Mouse (Mus musculus): ENCODE results near the gene Sdk1. TPM values are rescaled to one million over a fixed set of nuclear protein-coding genes. Genes with fewer than 3 reads are reported as not detected.

Gene Sdk1
- polyA plus RNA-seq, 1 experiment from 2014 or later: 1.0 TPM

DNA sequence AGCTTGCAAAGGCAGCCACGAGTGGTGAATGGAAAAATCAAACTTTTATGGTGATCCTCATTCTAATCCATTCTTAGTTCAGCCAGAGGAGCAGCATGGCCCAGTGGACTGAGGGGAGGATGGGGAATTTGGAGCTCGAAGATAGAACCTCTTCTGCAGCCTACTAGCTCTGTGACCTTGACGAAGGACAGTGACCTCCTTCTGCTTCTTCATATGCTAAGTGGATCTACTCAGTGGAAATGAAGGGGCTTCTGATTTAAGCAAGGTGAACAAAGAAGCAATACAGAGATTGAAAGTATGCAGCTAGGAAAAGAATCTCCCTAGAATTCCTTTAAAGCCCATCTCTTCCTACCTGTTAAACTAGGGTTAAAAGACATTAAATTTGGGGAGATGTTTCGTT, 152.6 kb downstream of the Sdk1 start:
- H3K27me3 ChIP-seq (ENCODE audit: insufficient read depth, low read length): no peaks in the 10 kb centered on the region
- no peak overlapping the region for H3K4me2 ChIP-seq
- H3K27ac ChIP-seq (ENCODE audit: low read depth): no peak overlapping the region
- no peaks in the 10 kb centered on the region for H3K4me1 ChIP-seq (ENCODE audit: insufficient read depth)
- TF ChIP-seq CTCF (IDR thresholded peaks at IDR 0.05; ENCODE audit: low read depth): no peak
- H3K9ac ChIP-seq: no peak overlapping the region
- H3K4me3 ChIP-seq (ENCODE audit: low read depth, low read length): no peak overlapping the region
- no peak for DNase-seq
- no peaks in the 10 kb centered on the region for H3K36me3 ChIP-seq (ENCODE audit: insufficient read depth)
- WGBS: 76% methylated on average over 4 of the region's 4 CpGs
- H3K9me3 ChIP-seq (ENCODE audit: low read depth, low read length): no peaks in the 10 kb centered on the region
- no peak for ATAC-seq (ENCODE audit: insufficient read depth)

DNA sequence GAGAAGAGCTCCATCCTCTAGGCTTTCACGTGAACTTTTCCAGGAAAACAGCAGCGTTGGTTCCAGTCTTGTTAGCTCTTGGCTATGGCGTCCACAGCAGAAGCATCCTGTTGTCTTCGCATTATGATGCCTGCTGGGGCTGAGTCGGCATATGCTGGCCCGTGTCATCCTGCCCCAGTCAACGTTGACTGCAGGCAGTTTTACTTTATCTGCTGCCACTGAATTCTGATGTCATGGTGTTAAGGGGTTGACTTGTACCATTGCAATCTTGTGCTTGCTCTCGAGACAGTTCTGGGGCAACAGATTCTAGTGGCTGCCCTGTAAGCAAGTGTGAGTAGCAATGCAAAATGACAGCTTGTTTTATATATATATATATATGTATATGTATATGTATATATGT, 153.3 kb downstream of the Sdk1 start:
- no peak overlapping the region for H3K4me3 ChIP-seq (ENCODE audit: low read depth, low read length)
- TF ChIP-seq CTCF (IDR thresholded peaks at IDR 0.05; ENCODE audit: low read depth): no peak
- H3K9me3 ChIP-seq (ENCODE audit: low read depth, low read length): no peaks in the 10 kb centered on the region
- no peaks in the 10 kb centered on the region for H3K4me1 ChIP-seq (ENCODE audit: insufficient read depth)
- H3K36me3 ChIP-seq (ENCODE audit: insufficient read depth): no peaks in the 10 kb centered on the region
- DNase-seq (no peak), ATAC-seq (ENCODE audit: insufficient read depth) (no peak)
- H3K27me3 ChIP-seq (ENCODE audit: insufficient read depth, low read length): no peaks in the 10 kb centered on the region
- H3K4me2 ChIP-seq: no peak overlapping the region
- no peak overlapping the region for H3K9ac ChIP-seq
- no peak overlapping the region for H3K27ac ChIP-seq (ENCODE audit: low read depth)
- 83% methylated on average over 8 of the region's 8 CpGs for WGBS

DNA sequence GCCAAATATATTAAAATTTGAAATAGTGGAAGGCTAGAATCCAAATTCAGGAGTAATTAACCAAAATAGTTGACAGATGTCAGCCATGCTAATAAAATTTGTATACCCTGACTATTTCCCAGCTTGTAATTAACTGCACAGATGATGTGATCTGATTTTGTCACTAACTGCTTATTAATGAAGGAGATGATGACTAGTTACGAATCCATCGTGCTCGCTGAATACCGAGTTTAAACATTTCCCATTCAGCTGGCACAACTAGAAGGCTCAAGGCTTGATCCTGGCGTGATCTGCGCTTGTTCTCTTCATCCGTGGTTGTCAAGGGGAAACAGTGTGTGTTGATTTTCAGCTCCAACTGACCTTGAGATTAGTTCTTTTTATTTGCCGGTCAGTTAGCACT, 162.5 kb downstream of the Sdk1 start:
- DNase-seq (no peak), ATAC-seq (ENCODE audit: insufficient read depth) (no peak)
- Histone ChIP-seq H3K4me2 (no peak overlapping the region), H3K36me3 (ENCODE audit: insufficient read depth) (no peaks in the 10 kb centered on the region), H3K4me3 (ENCODE audit: low read depth, low read length) (no peak overlapping the region), H3K4me1 (ENCODE audit: insufficient read depth) (no peaks in the 10 kb centered on the region), H3K27me3 (ENCODE audit: insufficient read depth, low read length) (no peaks in the 10 kb centered on the region), H3K9me3 (ENCODE audit: low read depth, low read length) (no peaks in the 10 kb centered on the region), H3K27ac (ENCODE audit: low read depth) (no peak overlapping the region), H3K9ac (no peak overlapping the region)
- 65% methylated on average over 8 of the region's 8 CpGs for WGBS
- no peak for TF ChIP-seq CTCF (IDR thresholded peaks at IDR 0.05; ENCODE audit: low read depth)

GRCm38 (mm10) chr5:141404651-141405050, 163.4 kb downstream of the Sdk1 start:
- Histone ChIP-seq H3K9ac (no peak overlapping the region), H3K4me2 (no peak overlapping the region), H3K27me3 (ENCODE audit: insufficient read depth, low read length) (no peaks in the 10 kb centered on the region), H3K9me3 (ENCODE audit: low read depth, low read length) (no peaks in the 10 kb centered on the region), H3K4me3 (ENCODE audit: low read depth, low read length) (no peak overlapping the region), H3K27ac (ENCODE audit: low read depth) (no peak overlapping the region), H3K36me3 (ENCODE audit: insufficient read depth) (no peaks in the 10 kb centered on the region), H3K4me1 (ENCODE audit: insufficient read depth) (no peaks in the 10 kb centered on the region)
- ATAC-seq (ENCODE audit: insufficient read depth): no peak
- DNase-seq: no peak
- TF ChIP-seq CTCF (IDR thresholded peaks at IDR 0.05; ENCODE audit: low read depth): no peak
- WGBS: 33% methylated on average over 2 of the region's 2 CpGs

- DNase-seq: no peak
- Histone ChIP-seq H3K9me3 (ENCODE audit: low read depth, low read length) (no peaks in the 10 kb centered on the region), H3K36me3 (ENCODE audit: insufficient read depth) (no peaks in the 10 kb centered on the region), H3K27me3 (ENCODE audit: insufficient read depth, low read length) (no peaks in the 10 kb centered on the region), H3K9ac (no peak overlapping the region), H3K27ac (ENCODE audit: low read depth) (no peak overlapping the region), H3K4me2 (no peak overlapping the region), H3K4me1 (ENCODE audit: insufficient read depth) (no peaks in the 10 kb centered on the region), H3K4me3 (ENCODE audit: low read depth, low read length) (no peak overlapping the region)
- no peak for TF ChIP-seq CTCF (IDR thresholded peaks at IDR 0.05; ENCODE audit: low read depth)
- ATAC-seq (ENCODE audit: insufficient read depth): no peak
- WGBS: 60% methylated on average over 7 of the region's 7 CpGs
Observed at GRCm38 (mm10) chr5:141406926-141407325, 165.6 kb downstream of the Sdk1 start.

- ATAC-seq (ENCODE audit: insufficient read depth): no peak
- H3K4me2 ChIP-seq: no peak overlapping the region
- H3K4me3 ChIP-seq (ENCODE audit: low read depth, low read length): no peak overlapping the region
- H3K4me1 ChIP-seq (ENCODE audit: insufficient read depth): peaks cover 10% of the 10 kb centered on the region
- no peaks in the 10 kb centered on the region for H3K36me3 ChIP-seq (ENCODE audit: insufficient read depth)
- no peak overlapping the region for H3K27ac ChIP-seq (ENCODE audit: low read depth)
- H3K27me3 ChIP-seq (ENCODE audit: insufficient read depth, low read length): no peaks in the 10 kb centered on the region
- 43% methylated on average over 11 of the region's 11 CpGs for WGBS
- no peak overlapping the region for H3K9ac ChIP-seq
- no peaks in the 10 kb centered on the region for H3K9me3 ChIP-seq (ENCODE audit: low read depth, low read length)
- DNase-seq: no peak
- TF ChIP-seq CTCF (IDR thresholded peaks at IDR 0.05; ENCODE audit: low read depth): no peak
Observed at GRCm38 (mm10) chr5:141413013-141413412, 171.7 kb downstream of the Sdk1 start.

- DNase-seq (peak; percentile 49), ATAC-seq (ENCODE audit: insufficient read depth) (peak; percentile 21; the same call in 1 of the 2 replicates)
- TF ChIP-seq CTCF (IDR thresholded peaks at IDR 0.05; ENCODE audit: low read depth): no peak
- H3K4me2 ChIP-seq: no peak overlapping the region
- no peaks in the 10 kb centered on the region for H3K27me3 ChIP-seq (ENCODE audit: insufficient read depth, low read length)
- H3K27ac ChIP-seq (ENCODE audit: low read depth): no peak overlapping the region
- no peak overlapping the region for H3K4me3 ChIP-seq (ENCODE audit: low read depth, low read length)
- no peaks in the 10 kb centered on the region for H3K36me3 ChIP-seq (ENCODE audit: insufficient read depth)
- H3K9me3 ChIP-seq (ENCODE audit: low read depth, low read length): no peaks in the 10 kb centered on the region
- H3K4me1 ChIP-seq (ENCODE audit: insufficient read depth): peaks cover 10% of the 10 kb centered on the region
- no peak overlapping the region for H3K9ac ChIP-seq
- WGBS: 26% methylated on average over 10 of the region's 10 CpGs
Observed at GRCm38 (mm10) chr5:141415644-141416243, 174.5 kb downstream of the Sdk1 start.

- no peaks in the 10 kb centered on the region for H3K36me3 ChIP-seq (ENCODE audit: insufficient read depth)
- WGBS: 77% methylated on average over 3 of the region's 3 CpGs
- no peak overlapping the region for H3K27ac ChIP-seq (ENCODE audit: low read depth)
- no peaks in the 10 kb centered on the region for H3K27me3 ChIP-seq (ENCODE audit: insufficient read depth, low read length)
- H3K4me2 ChIP-seq: no peak overlapping the region
- no peak for TF ChIP-seq CTCF (IDR thresholded peaks at IDR 0.05; ENCODE audit: low read depth)
- no peak overlapping the region for H3K9ac ChIP-seq
- ATAC-seq (ENCODE audit: insufficient read depth) (no peak), DNase-seq (no peak)
- no peaks in the 10 kb centered on the region for H3K9me3 ChIP-seq (ENCODE audit: low read depth, low read length)
- H3K4me3 ChIP-seq (ENCODE audit: low read depth, low read length): no peak overlapping the region
- no peaks in the 10 kb centered on the region for H3K4me1 ChIP-seq (ENCODE audit: insufficient read depth)
Observed at GRCm38 (mm10) chr5:141428132-141428531, 186.8 kb downstream of the Sdk1 start.
